Mouse (Mus musculus): ENCODE results near the gene Cdc42bpg. TPM values are rescaled to one million over a fixed set of nuclear protein-coding genes. Genes with fewer than 3 reads are reported as not detected.
A peak's percentile ranks its signal among the peaks of the same experiment; 100 is the strongest.

Cdc42bpg gene
- 1 to 10 TPM; 6.0 to 6.4 TPM for total RNA-seq (2021)
- long read RNA-seq, experiment 1, partial matches to known transcripts, result 0 of 2 reads
- long read RNA-seq, experiment 1, other reads (novel, unspliced or antisense), result 2 of 2 reads
- long read RNA-seq, experiment 2, result 0 reads

- intact Hi-C loops (cut with DNase I), result loop anchor here (2.0 kb wide), 1 partner anchor 25 kb away; no protein-coding TSS in a partner anchor
- Histone ChIP-seq H3K4me3 (peak within 1 kb of the TSS; percentile 90), H3K27ac (peak within 1 kb of the TSS; percentile 92)
- peak; percentile 91 for DNase-seq
- TF ChIP-seq CTCF (IDR thresholded peaks at IDR 0.05), result no peak
These were observed at the start of gene Cdc42bpg for GRCm38 (mm10) chr19:6306137-6306551. Cdc42bpg (plus strand) TSS chr19:6306456.

- no peak for DNase-seq
These were observed 45.8 kb upstream of the Cdc42bpg start for GRCm38 (mm10) chr19:6260428-6260827.

GRCm38 (mm10) chr19:6260946-6261345, 45.3 kb upstream of the Cdc42bpg start:
- DNase-seq, result no peak
- peak; percentile 57 for TF ChIP-seq CTCF (IDR thresholded peaks at IDR 0.05)
- H3K27ac ChIP-seq, result no peak overlapping the region
- H3K4me3 ChIP-seq, result no peak overlapping the region
- intact Hi-C loops (cut with DNase I), result loop anchor here (1.0 kb wide), 1 partner anchor 15 kb away; no protein-coding TSS in a partner anchor

More at GRCm38 (mm10) chr19:6260428-6260827, 45.8 kb upstream of the Cdc42bpg start:
- peak; percentile 55 for TF ChIP-seq CTCF (IDR thresholded peaks at IDR 0.05)
- no peak overlapping the region for H3K4me3 ChIP-seq
- intact Hi-C loops (cut with DNase I), result no loop called here
- no peak overlapping the region for H3K27ac ChIP-seq

- DNase-seq, result no peak
- TF ChIP-seq CTCF (IDR thresholded peaks at IDR 0.05), result no peak
- Histone ChIP-seq H3K27ac (no peak overlapping the region), H3K4me3 (no peak overlapping the region)
- intact Hi-C loops (cut with DNase I), result loop anchor here (1.0 kb wide), 1 partner anchor 15 kb away; no protein-coding TSS in a partner anchor
These were observed 44.9 kb upstream of the Cdc42bpg start for GRCm38 (mm10) chr19:6261379-6261778.

GRCm38 (mm10) chr19:6262222-6262621, 44.0 kb upstream of the Cdc42bpg start:
- no peak overlapping the region for H3K4me3 ChIP-seq
- intact Hi-C loops (cut with DNase I), result no loop called here
- DNase-seq, result peak; percentile 76
- TF ChIP-seq CTCF (IDR thresholded peaks at IDR 0.05), result peak; percentile 97; the same call in 1 of the 2 replicates
- H3K27ac ChIP-seq, result no peak overlapping the region

- intact Hi-C loops (cut with DNase I), result no loop called here
- H3K4me3 ChIP-seq, result no peak overlapping the region
- DNase-seq, result no peak
- no peak for TF ChIP-seq CTCF (IDR thresholded peaks at IDR 0.05)
- peak overlapping the region; percentile 24; the same call in 1 of the 2 replicates for H3K27ac ChIP-seq
These were observed 43.3 kb upstream of the Cdc42bpg start for GRCm38 (mm10) chr19:6262839-6263433.

GRCm38 (mm10) chr19:6264200-6264599, 42.1 kb upstream of the Cdc42bpg start:
- Histone ChIP-seq H3K4me3 (no peak overlapping the region), H3K27ac (no peak overlapping the region)
- DNase-seq, result no peak
- no peak for TF ChIP-seq CTCF (IDR thresholded peaks at IDR 0.05)
- intact Hi-C loops (cut with DNase I), result no loop called here

GRCm38 (mm10) chr19:6264945-6265344, 41.3 kb upstream of the Cdc42bpg start:
- DNase-seq, result no peak
- intact Hi-C loops (cut with DNase I), result no loop called here
- H3K4me3 ChIP-seq, result no peak overlapping the region

GRCm38 (mm10) chr19:6265727-6266182, 40.5 kb upstream of the Cdc42bpg start:
- no peak overlapping the region for H3K27ac ChIP-seq
- H3K4me3 ChIP-seq, result no peak overlapping the region
- TF ChIP-seq CTCF (IDR thresholded peaks at IDR 0.05), result peak; percentile 45
- intact Hi-C loops (cut with DNase I), result no loop called here
- DNase-seq, result no peak

More at GRCm38 (mm10) chr19:6264945-6265344, 41.3 kb upstream of the Cdc42bpg start:
- TF ChIP-seq CTCF (IDR thresholded peaks at IDR 0.05), result no peak
- no peak overlapping the region for H3K27ac ChIP-seq

- no peak for TF ChIP-seq CTCF (IDR thresholded peaks at IDR 0.05)
- Histone ChIP-seq H3K4me3 (no peak overlapping the region), H3K27ac (peak overlapping the region; percentile 70)
- DNase-seq, result no peak
- intact Hi-C loops (cut with DNase I), result loop anchor here (1.0 kb wide), 2 partner anchors 37 to 64 kb away; no protein-coding TSS in a partner anchor
These were observed 38.7 kb upstream of the Cdc42bpg start for GRCm38 (mm10) chr19:6267306-6268169.

GRCm38 (mm10) chr19:6268170-6268528, 38.1 kb upstream of the Cdc42bpg start:
- DNase-seq, result peak; percentile 90
- peak overlapping the region; percentile 70 for H3K27ac ChIP-seq
- intact Hi-C loops (cut with DNase I), result loop anchor here (1.0 kb wide), 1 partner anchor 36 kb away; no protein-coding TSS in a partner anchor
- TF ChIP-seq CTCF (IDR thresholded peaks at IDR 0.05), result peak; percentile 97
- no peak overlapping the region for H3K4me3 ChIP-seq

- no peak for DNase-seq
- no peak for TF ChIP-seq CTCF (IDR thresholded peaks at IDR 0.05)
- Histone ChIP-seq H3K4me3 (no peak overlapping the region), H3K27ac (peak overlapping the region; percentile 70)
- intact Hi-C loops (cut with DNase I), result loop anchor here (1.0 kb wide), 1 partner anchor 36 kb away; no protein-coding TSS in a partner anchor
These were observed 37.6 kb upstream of the Cdc42bpg start for GRCm38 (mm10) chr19:6268670-6269132.
